Mouse (Mus musculus): ENCODE data around the gene Gpr155.

- no peak for TF ChIP-seq POLR2A (IDR thresholded peaks at IDR 0.05; ENCODE audit: low read depth, low read length)
- no peak for TF ChIP-seq CTCF (IDR thresholded peaks at IDR 0.05; ENCODE audit: extremely low read depth, insufficient read depth, insufficient read length, insufficient replicate concordance)
These were observed 39.2 kb downstream of the Gpr155 start for GRCm38 (mm10) chr2:73347136-73347535.

All from spleen, adult 2 months (tissue).